Mouse (Mus musculus) limb, embryonic 11.5 days (tissue): ENCODE measurements at regions not wholly inside any gene's neighbourhood (a gene's known extent, or its start where the extent isn't known, plus 50 kb on each side); places are given as distances from the start of the nearest gene placed in this dataset.
A peak's percentile ranks its signal among the peaks of the same experiment; 100 is the strongest.
"Not testable (repeated sequence)": the region's sequence is repeated elsewhere in the genome, so short reads cannot be mapped to it uniquely, and the experiment has no call there.

Source experiments
- ATAC-seq: fragments of 200-750 bp; cut with Nextera tagmentation; 2 replicates; pipeline ENCODE4 v1.8.0; 2017; ENCODE audit warnings: low read depth; ENCODE audit not compliant: insufficient number of reproducible peaks, low FRiP score, low TSS enrichment
- DNase-seq: peaks from one replicate; pipeline ENCODE4 v3.0.0-alpha.2; 2015; ENCODE audit warnings: low spot score
- H3K27ac ChIP-seq: fragments of 300-500 bp; sonication (generic); replicated peaks from 2 replicates; pipeline ENCODE4 v1.5.1; 2014; ENCODE audit warnings: low read depth, mild to moderate bottlenecking, low read length
- H3K27me3 ChIP-seq: fragments of 300-500 bp; sonication (generic); 2 replicates; pipeline ENCODE4 v1.6.1; 2014; ENCODE audit warnings: mild to moderate bottlenecking, low read length, mixed read lengths; ENCODE audit not compliant: control insufficient read depth, insufficient read depth
- H3K36me3 ChIP-seq: fragments of 300-500 bp; sonication (generic); 2 replicates; pipeline ENCODE4 v1.6.1; 2014; ENCODE audit warnings: mild to moderate bottlenecking, low read length, moderate library complexity, mixed read lengths; ENCODE audit not compliant: control insufficient read depth, insufficient read depth
- H3K4me1 ChIP-seq: fragments of 300-500 bp; sonication (generic); 2 replicates; pipeline ENCODE4 v1.6.1; 2014; ENCODE audit warnings: low read length, mixed read lengths; ENCODE audit not compliant: control insufficient read depth, insufficient read depth
- H3K4me2 ChIP-seq: fragments of 300-500 bp; sonication (generic); 2 replicates; pipeline ENCODE4 v1.6.1; 2014; ENCODE audit warnings: low read depth, mild to moderate bottlenecking, moderate library complexity; ENCODE audit not compliant: severe bottlenecking
- H3K4me3 ChIP-seq: fragments of 300-500 bp; sonication (generic); 2 replicates; pipeline ENCODE4 v1.5.1; 2014; ENCODE audit warnings: low read depth, low read length
- H3K9ac ChIP-seq: fragments of 300-500 bp; sonication (generic); 2 replicates; pipeline ENCODE4 v1.6.1; 2014; ENCODE audit warnings: mild to moderate bottlenecking, low read length
- H3K9me3 ChIP-seq: fragments of 300-500 bp; sonication (generic); 2 replicates; pipeline ENCODE4 v1.6.1; 2016; ENCODE audit warnings: low read length; ENCODE audit not compliant: control insufficient read depth
- WGBS: fragments of 180-500 bp; shearing (Covaris S2); extraction: QIAGEN DNeasy Blood & Tissue Kit; methylation state at CpG from one replicate; pipeline ENCODE4 v1.1.7; 2014; 5-methylcytosine and 5-hydroxymethylcytosine counted together

GRCm38 (mm10) chr6:31821621-31822020 is 228.4 kb upstream of the 1700012A03Rik start:
- no peaks in the 10 kb centered on the region for H3K36me3 ChIP-seq
- no peak for DNase-seq
- H3K27ac ChIP-seq = no peak overlapping the region
- H3K4me1 ChIP-seq = no peaks in the 10 kb centered on the region
- ATAC-seq = no peak
- 72% methylated on average over 7 of the region's 7 CpGs for WGBS
- H3K4me2 ChIP-seq = no peak overlapping the region
- H3K27me3 ChIP-seq = no peaks in the 10 kb centered on the region
- no peak overlapping the region for H3K4me3 ChIP-seq
- no peaks in the 10 kb centered on the region for H3K9me3 ChIP-seq
- H3K9ac ChIP-seq = no peak overlapping the region

- H3K9me3 ChIP-seq = no peaks in the 10 kb centered on the region
- no peak overlapping the region for H3K4me2 ChIP-seq
- H3K27me3 ChIP-seq = no peaks in the 10 kb centered on the region
- H3K4me1 ChIP-seq = no peaks in the 10 kb centered on the region
- H3K36me3 ChIP-seq = no peaks in the 10 kb centered on the region
- no peak for DNase-seq
- no peak for ATAC-seq
- no peak overlapping the region for H3K4me3 ChIP-seq
- H3K27ac ChIP-seq = no peak overlapping the region
- WGBS = 87% methylated on average over 1 of the region's 1 CpGs
- no peak overlapping the region for H3K9ac ChIP-seq
These were observed 232.4 kb upstream of the 1700012A03Rik start for GRCm38 (mm10) chr6:31817640-31818039.

- DNase-seq (no peak), ATAC-seq (no peak)
- Histone ChIP-seq H3K27ac (no peak overlapping the region), H3K4me1 (peaks cover 14% of the 10 kb centered on the region), H3K4me2 (no peak overlapping the region), H3K27me3 (no peaks in the 10 kb centered on the region), H3K9me3 (no peaks in the 10 kb centered on the region), H3K4me3 (no peak overlapping the region), H3K9ac (no peak overlapping the region), H3K36me3 (no peaks in the 10 kb centered on the region)
- 59% methylated on average over 9 of the region's 9 CpGs for WGBS
These were observed 238.2 kb upstream of the 1700012A03Rik start for GRCm38 (mm10) chr6:31811890-31812289.

GRCm38 (mm10) chr6:31810602-31811512 is 239.2 kb upstream of the 1700012A03Rik start:
- no peak overlapping the region for H3K4me2 ChIP-seq
- H3K4me3 ChIP-seq = no peak overlapping the region
- H3K9ac ChIP-seq = no peak overlapping the region
- WGBS = 44% methylated on average over 10 of the region's 10 CpGs
- H3K9me3 ChIP-seq = no peaks in the 10 kb centered on the region
- H3K27ac ChIP-seq = no peak overlapping the region
- no peaks in the 10 kb centered on the region for H3K36me3 ChIP-seq
- ATAC-seq = no peak
- H3K27me3 ChIP-seq = no peaks in the 10 kb centered on the region
- no peak for DNase-seq
- H3K4me1 ChIP-seq = peaks cover 14% of the 10 kb centered on the region

- ATAC-seq, H3K36me3 ChIP-seq, H3K9ac ChIP-seq, H3K27ac ChIP-seq, DNase-seq, H3K9me3 ChIP-seq, H3K4me3 ChIP-seq, H3K4me2 ChIP-seq, H3K4me1 ChIP-seq, H3K27me3 ChIP-seq: not testable (repeated sequence)
- 80% methylated on average over 5 of the region's 10 CpGs for WGBS
These were observed 240.7 kb upstream of the Podxl start for GRCm38 (mm10) chr6:31804468-31804867.

GRCm38 (mm10) chr6:31803222-31803621 is 239.4 kb upstream of the Podxl start:
- not testable (repeated sequence) for DNase-seq, ATAC-seq, H3K4me3 ChIP-seq, H3K9ac ChIP-seq, H3K4me1 ChIP-seq, H3K27ac ChIP-seq, H3K9me3 ChIP-seq, H3K4me2 ChIP-seq, H3K36me3 ChIP-seq, H3K27me3 ChIP-seq
- WGBS = 76% methylated on average over 10 of the region's 24 CpGs

GRCm38 (mm10) chr6:31791547-31791946 is 227.8 kb upstream of the Podxl start:
- WGBS = 89% methylated on average over 7 of the region's 7 CpGs

GRCm38 (mm10) chr6:31790906-31791305 is 227.1 kb upstream of the Podxl start:
- H3K4me2 ChIP-seq = no peak overlapping the region
- H3K27ac ChIP-seq = no peak overlapping the region
- no peak overlapping the region for H3K4me3 ChIP-seq
- no peaks in the 10 kb centered on the region for H3K9me3 ChIP-seq
- WGBS = 68% methylated on average over 2 of the region's 2 CpGs
- no peaks in the 10 kb centered on the region for H3K36me3 ChIP-seq
- ATAC-seq = no peak
- H3K9ac ChIP-seq = no peak overlapping the region
- no peaks in the 10 kb centered on the region for H3K27me3 ChIP-seq
- peak; percentile 18 for DNase-seq
- no peaks in the 10 kb centered on the region for H3K4me1 ChIP-seq

More at GRCm38 (mm10) chr6:31791547-31791946, 227.8 kb upstream of the Podxl start:
- peak; percentile 2 for DNase-seq
- no peak overlapping the region for H3K4me2 ChIP-seq
- no peaks in the 10 kb centered on the region for H3K9me3 ChIP-seq
- H3K4me1 ChIP-seq = no peaks in the 10 kb centered on the region
- no peaks in the 10 kb centered on the region for H3K36me3 ChIP-seq
- no peak for ATAC-seq
- no peak overlapping the region for H3K9ac ChIP-seq
- no peak overlapping the region for H3K27ac ChIP-seq
- H3K27me3 ChIP-seq = no peaks in the 10 kb centered on the region
- no peak overlapping the region for H3K4me3 ChIP-seq
